Mouse (Mus musculus): ENCODE measurements around the gene Gm21987.

DNA sequence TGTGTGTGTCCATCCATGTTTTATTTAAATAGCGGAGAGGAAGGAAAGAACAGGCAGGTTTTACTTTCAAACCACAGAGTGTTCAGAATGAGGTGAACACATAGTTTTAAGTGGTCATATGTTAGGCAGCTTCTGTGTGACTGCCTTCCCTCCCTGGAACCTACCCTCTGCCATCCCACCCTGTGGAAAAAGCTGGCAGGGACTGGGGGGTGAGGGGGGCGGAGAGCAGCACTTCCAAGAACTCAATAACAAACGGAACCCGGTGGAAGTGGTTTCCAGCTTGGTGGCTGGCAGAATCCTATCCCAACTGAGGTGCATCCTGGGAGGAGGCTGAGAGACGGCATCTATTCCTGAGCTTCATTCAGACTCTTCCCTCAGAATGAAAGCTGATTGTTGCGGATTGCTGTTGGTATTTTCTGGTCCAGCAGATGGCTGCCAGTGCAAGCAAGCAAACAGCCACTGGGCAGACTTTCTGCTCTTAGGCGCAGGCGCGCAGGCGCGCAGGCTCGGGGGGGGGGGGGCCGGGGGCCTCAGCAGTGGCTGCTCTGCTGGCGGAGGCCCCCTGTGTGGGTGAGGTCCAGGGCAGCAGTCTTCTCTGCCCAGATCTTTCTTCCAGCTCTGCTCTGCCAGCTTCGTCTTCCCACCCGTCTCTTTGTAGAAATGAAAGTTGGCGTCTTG lies 29.5 kb downstream of the Gm21987 start:
- TF ChIP-seq CTCF (IDR thresholded peaks at IDR 0.05; ENCODE audit: borderline replicate concordance, insufficient read depth, low read depth, low read length) (peak; percentile 34; the same call in 1 of the 2 replicates), POLR2A (IDR thresholded peaks at IDR 0.05; ENCODE audit: borderline replicate concordance, insufficient read depth, low read length) (peak; percentile 52; the same call in 1 of the 2 replicates)

Data from cerebellum, adult 2 months (tissue).